Mouse (Mus musculus) c-Kit-positive CD71-positive TER-119-positive erythroid progenitor cells, embryonic 14.5 days (primary cell): Measurements from ENCODE around the gene Hsp90ab1.
A peak's percentile ranks its signal among the peaks of the same experiment; 100 is the strongest.

Source experiments
- DNase-seq: peaks from one replicate; pipeline ENCODE4 v3.0.0-alpha.2; 2013; ENCODE audit warnings: low spot score

Gene Hsp90ab1

GRCm38 (mm10) chr17:45580958-45581477 lies 7.9 kb upstream of the Hsp90ab1 start:
- no peak for DNase-seq

GRCm38 (mm10) chr17:45579554-45579953 lies 6.5 kb upstream of the Hsp90ab1 start:
- DNase-seq = no peak

GRCm38 (mm10) chr17:45578843-45579242 lies 5.8 kb upstream of the Hsp90ab1 start:
- DNase-seq = no peak

- no peak for DNase-seq
These were observed 5.2 kb upstream of the Hsp90ab1 start for GRCm38 (mm10) chr17:45578242-45578641.

- DNase-seq = no peak
These were observed 2.2 kb upstream of the Hsp90ab1 start for GRCm38 (mm10) chr17:45575123-45575897.

- DNase-seq = no peak
These were observed 1.2 kb upstream of the Hsp90ab1 start for GRCm38 (mm10) chr17:45574129-45574761.

- peak; percentile 88 for DNase-seq
These were observed 681 bp upstream of the Hsp90ab1 start for GRCm38 (mm10) chr17:45573780-45574123.

GRCm38 (mm10) chr17:45572103-45573086 lies 676 bp downstream of the Hsp90ab1 start:
- DNase-seq = no peak

- no peak for DNase-seq
These were observed 3.1 kb downstream of the Hsp90ab1 start for GRCm38 (mm10) chr17:45569999-45570398.

- no peak for DNase-seq
These were observed 4.1 kb downstream of the Hsp90ab1 start for GRCm38 (mm10) chr17:45568990-45569389.

- DNase-seq = no peak
These were observed 5.9 kb downstream of the Hsp90ab1 start for GRCm38 (mm10) chr17:45567162-45567601.

GRCm38 (mm10) chr17:45566360-45567161 lies 6.5 kb downstream of the Hsp90ab1 start:
- DNase-seq = no peak

- DNase-seq = no peak
These were observed 7.1 kb downstream of the Hsp90ab1 start for GRCm38 (mm10) chr17:45566031-45566359.

- DNase-seq = no peak
These were observed 8.0 kb downstream of the Hsp90ab1 start for GRCm38 (mm10) chr17:45565103-45565502.

GRCm38 (mm10) chr17:45564531-45565084 lies 8.5 kb downstream of the Hsp90ab1 start:
- DNase-seq = no peak

GRCm38 (mm10) chr17:45563655-45564530 lies 9.2 kb downstream of the Hsp90ab1 start, which contains the start of gene Slc35b2:
Gene Slc35b2 (plus strand): TSS chr17:45563874.
- DNase-seq = no peak

GRCm38 (mm10) chr17:45563216-45563615 lies 9.9 kb downstream of the Hsp90ab1 start:
- DNase-seq = no peak

GRCm38 (mm10) chr17:45559732-45560525 lies 13.1 kb downstream of the Hsp90ab1 start:
- DNase-seq = no peak
